Mouse (Mus musculus) liver, embryonic 12.5 days (tissue): Measurements from ENCODE around the gene Uba7. TPM values are rescaled to one million over a fixed set of nuclear protein-coding genes. Genes with fewer than 3 reads are reported as not detected.

Experiments
- ATAC-seq: fragments of 200-750 bp; cut with Nextera tagmentation; 2 replicates; pipeline ENCODE4 v1.8.0; 2017; ENCODE audit warnings: moderate number of reproducible peaks, mild to moderate bottlenecking, moderate library complexity
- H3K27ac ChIP-seq: fragments of 300-500 bp; sonication (generic); 2 replicates; pipeline ENCODE4 v1.5.1; 2016; ENCODE audit warnings: mild to moderate bottlenecking
- H3K27me3 ChIP-seq: fragments of 300-500 bp; sonication (generic); replicated peaks from 2 replicates; pipeline ENCODE4 v1.6.1; 2016; ENCODE audit warnings: mild to moderate bottlenecking, moderate library complexity
- H3K36me3 ChIP-seq: fragments of 300-500 bp; sonication (generic); 2 replicates; pipeline ENCODE4 v1.6.1; 2016; ENCODE audit warnings: mild to moderate bottlenecking, moderate library complexity
- H3K4me1 ChIP-seq: fragments of 300-500 bp; sonication (generic); 2 replicates; pipeline ENCODE4 v1.6.1; 2016
- H3K4me2 ChIP-seq: fragments of 300-500 bp; sonication (generic); 2 replicates; pipeline ENCODE4 v1.6.1; 2016; ENCODE audit warnings: mild to moderate bottlenecking, moderate library complexity
- H3K4me3 ChIP-seq: fragments of 300-500 bp; sonication (generic); 2 replicates; pipeline ENCODE4 v1.5.1; 2016; ENCODE audit warnings: mild to moderate bottlenecking, moderate library complexity
- H3K9ac ChIP-seq: fragments of 300-500 bp; sonication (generic); 2 replicates; pipeline ENCODE4 v1.6.1; 2016; ENCODE audit warnings: mild to moderate bottlenecking, moderate library complexity
- H3K9me3 ChIP-seq: fragments of 300-500 bp; sonication (generic); replicated peaks from 2 replicates; pipeline ENCODE4 v1.6.1; 2016; ENCODE audit warnings: mild to moderate bottlenecking, moderate library complexity
- WGBS: fragments of 180-500 bp; shearing (Covaris S2); methylation state at CpG from one replicate; pipeline ENCODE4 v1.1.7; 2016; ENCODE audit not compliant: insufficient replicate concordance; 5-methylcytosine and 5-hydroxymethylcytosine counted together
- polyA plus RNA-seq: library from polyadenylated mRNA; unstranded; fragments of >200 nt; fragmentation: Nextera tagmentation; extraction: Ambion mirVana; gene quantifications from 2 replicates; pipeline ENCODE4 v1.2.1, GENCODE M21; 2016

Uba7 gene
- polyA plus RNA-seq, 1 experiment from 2014 or later = 63.1 TPM

DNA sequence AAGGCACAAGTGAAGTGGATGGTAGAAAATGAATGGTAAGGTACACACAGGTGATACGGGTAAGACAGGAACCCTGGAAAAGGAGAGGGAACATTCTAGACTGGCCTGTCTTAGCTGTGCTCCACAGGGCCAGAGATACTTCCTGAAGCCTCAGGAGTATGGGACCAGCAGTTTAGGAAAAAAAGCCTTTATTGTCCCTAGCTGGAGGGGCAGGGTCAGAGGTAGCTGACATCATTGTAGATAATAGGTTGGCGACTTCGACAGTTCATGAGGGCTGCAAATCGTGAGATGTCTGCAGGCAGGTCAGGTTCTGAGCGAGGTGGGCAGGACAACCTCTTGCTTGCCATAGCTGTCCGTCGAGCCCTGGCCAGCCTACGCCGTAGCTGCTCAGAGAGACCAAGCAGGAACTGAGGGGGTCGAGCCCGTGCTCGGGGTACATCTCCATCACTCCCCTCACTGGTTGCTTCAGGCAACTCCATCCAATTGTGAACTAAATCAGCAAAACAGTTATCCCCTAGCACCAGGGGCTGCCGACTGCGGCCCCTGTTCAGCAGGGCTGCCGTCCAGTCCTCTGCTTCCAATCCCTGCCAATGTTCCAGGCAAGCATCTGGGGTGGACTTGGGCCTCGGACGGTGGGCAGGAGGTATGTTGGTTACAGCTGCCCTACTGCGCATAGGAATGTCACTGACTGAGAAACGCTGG, 8.9 kb downstream of the Uba7 start:
- Histone ChIP-seq H3K27ac (peak overlapping the region; percentile 98), H3K36me3 (peaks cover 58% of the 10 kb centered on the region), H3K4me1 (peaks cover 80% of the 10 kb centered on the region), H3K27me3 (no peaks in the 10 kb centered on the region), H3K9ac (peak overlapping the region; percentile 93), H3K4me3 (peak overlapping the region; percentile 82), H3K4me2 (peak overlapping the region; percentile 86), H3K9me3 (no peaks in the 10 kb centered on the region)
- ATAC-seq = no peak
- WGBS = 25% methylated on average over 19 of the region's 19 CpGs

DNA sequence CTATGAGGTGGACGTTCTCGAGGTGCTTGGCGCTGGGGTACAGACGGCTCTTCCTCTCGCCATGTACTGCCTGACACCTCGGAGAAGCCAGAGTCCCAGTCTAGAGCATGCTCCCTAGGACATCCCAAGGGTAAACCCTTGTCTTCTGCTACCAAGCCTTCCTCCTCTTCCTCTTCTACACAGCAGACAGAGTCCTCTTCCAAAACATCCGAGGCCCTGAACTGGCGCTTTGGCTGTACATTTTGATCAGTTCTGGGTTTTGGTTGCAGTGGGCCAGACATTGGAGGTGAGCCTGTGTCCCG, 9.4 kb downstream of the Uba7 start:
- Histone ChIP-seq H3K27ac (peak overlapping the region; percentile 98), H3K4me3 (peak overlapping the region; percentile 82), H3K4me1 (peaks cover 78% of the 10 kb centered on the region), H3K9me3 (no peaks in the 10 kb centered on the region), H3K36me3 (peaks cover 53% of the 10 kb centered on the region), H3K4me2 (peak overlapping the region; percentile 86), H3K9ac (peak overlapping the region; percentile 93), H3K27me3 (no peaks in the 10 kb centered on the region)
- 17% methylated on average over 9 of the region's 9 CpGs for WGBS
- no peak for ATAC-seq

DNA sequence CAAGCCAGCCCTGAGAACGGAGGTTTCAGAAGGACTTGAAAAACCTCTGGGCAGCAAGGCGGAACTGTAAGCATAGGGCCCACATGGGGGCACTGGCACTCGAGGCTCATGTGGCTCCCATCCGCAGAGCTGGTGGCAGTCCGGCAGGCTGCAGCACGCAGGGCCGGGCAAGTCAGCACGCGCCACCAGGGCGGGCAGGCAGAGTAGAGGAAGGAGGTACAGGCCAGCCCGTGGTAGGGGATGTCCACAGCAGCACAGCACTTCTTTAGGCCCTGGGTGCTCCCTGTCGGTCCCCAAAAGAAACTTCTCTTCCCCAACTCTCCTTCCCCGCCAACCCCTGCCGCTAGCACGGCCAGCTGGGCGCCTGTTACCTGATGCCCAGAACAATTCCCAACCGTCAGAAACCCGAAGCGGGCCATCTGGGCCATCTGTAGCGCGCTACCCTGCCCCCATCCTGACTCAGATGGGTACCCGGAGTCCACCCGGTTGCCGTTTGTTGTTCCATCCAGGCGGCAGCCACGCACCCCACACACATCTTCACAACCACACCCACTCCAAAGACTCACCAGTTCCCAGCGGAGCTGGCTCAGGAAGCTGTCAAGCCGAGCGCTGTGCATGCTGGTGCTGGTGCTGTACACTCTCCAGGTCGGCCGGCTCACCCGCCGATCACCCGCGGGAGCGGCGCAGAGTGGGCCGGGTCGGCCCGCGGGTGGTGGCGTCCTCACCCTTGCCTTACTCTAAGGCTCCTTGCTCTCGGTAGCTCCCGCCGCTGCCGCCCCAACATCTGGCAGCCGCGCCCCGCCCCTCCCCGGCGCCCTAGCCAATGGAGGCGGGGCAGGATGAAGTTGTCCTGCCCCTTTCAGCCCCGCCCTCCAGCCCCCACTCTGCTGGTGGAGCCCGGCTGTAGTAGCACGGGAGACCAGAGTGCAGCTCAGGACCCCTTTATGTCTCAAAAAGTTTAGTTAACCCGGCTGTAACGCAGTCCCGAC, 10.1 kb downstream of the Uba7 start, which contains the start of gene Inka1:
Gene Inka1 (minus strand): TSS at position 749 of the 989 bp plus-strand sequence.
- H3K4me3 ChIP-seq = peak within 1 kb of the TSS; percentile 82
- H3K27me3 ChIP-seq = no peaks in the 10 kb centered on the region
- peak within 1 kb of the TSS; percentile 86 for H3K4me2 ChIP-seq
- peak within 1 kb of the TSS; percentile 98 for H3K27ac ChIP-seq
- under 1% methylated on average over 58 of the region's 58 CpGs for whole genome bisulfite sequencing
- H3K9me3 ChIP-seq = no peaks in the 10 kb centered on the region
- peak; percentile 75 for ATAC-seq
- H3K4me1 ChIP-seq = peaks cover 78% of the 10 kb centered on the region
- H3K36me3 ChIP-seq = peaks cover 45% of the 10 kb centered on the region
- H3K9ac ChIP-seq = peak within 1 kb of the TSS; percentile 93

DNA sequence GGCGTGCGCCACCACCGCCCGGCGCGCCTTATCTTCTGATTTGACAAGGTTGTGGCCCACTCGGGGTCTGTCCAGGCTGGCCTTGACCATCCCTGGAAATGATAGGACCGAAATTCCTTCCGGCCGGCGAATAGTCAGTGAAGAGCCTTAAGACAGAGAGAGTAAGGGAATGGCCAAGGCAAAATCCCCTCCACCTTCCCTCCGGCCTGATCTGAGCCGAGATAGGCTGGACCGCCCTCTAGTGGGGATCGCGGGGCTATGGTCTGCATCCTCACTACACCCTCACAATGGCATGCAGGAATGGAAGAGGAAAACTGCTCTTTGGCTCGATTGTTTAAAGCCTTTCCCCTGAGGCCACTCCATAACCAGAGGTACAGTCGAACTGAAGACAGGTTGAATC, 11.1 kb downstream of the Uba7 start:
- no peaks in the 10 kb centered on the region for H3K9me3 ChIP-seq
- no peaks in the 10 kb centered on the region for H3K27me3 ChIP-seq
- H3K36me3 ChIP-seq = peaks cover 36% of the 10 kb centered on the region
- peak overlapping the region; percentile 86 for H3K4me2 ChIP-seq
- H3K4me3 ChIP-seq = peak overlapping the region; percentile 82
- H3K4me1 ChIP-seq = peaks cover 68% of the 10 kb centered on the region
- 1% methylated on average over 18 of the region's 18 CpGs for WGBS
- peak overlapping the region; percentile 93 for H3K9ac ChIP-seq
- H3K27ac ChIP-seq = peak overlapping the region; percentile 98
- ATAC-seq = no peak

DNA sequence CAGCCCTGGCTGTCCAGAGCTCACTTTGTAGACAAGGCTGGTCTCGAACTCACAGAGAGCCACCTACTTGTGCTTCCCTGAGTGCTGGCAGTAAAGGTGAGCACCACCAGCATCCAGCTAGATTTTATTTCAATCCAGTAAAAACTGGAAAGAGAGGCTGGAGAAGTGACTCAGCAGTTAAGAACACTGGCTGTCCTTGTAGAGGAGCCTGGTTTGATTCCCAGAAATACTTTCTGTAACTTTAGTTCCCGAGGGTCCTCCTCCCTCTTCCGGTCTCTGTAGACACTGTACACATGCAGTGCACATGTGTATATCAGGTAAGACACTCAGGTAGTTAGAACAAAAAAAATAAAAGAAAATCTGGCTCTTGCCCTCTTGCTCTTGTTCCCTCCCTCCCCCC, 12.6 kb downstream of the Uba7 start:
- H3K27ac ChIP-seq = no peak overlapping the region
- no peak overlapping the region for H3K9ac ChIP-seq
- no peak overlapping the region for H3K4me3 ChIP-seq
- H3K27me3 ChIP-seq = no peaks in the 10 kb centered on the region
- H3K36me3 ChIP-seq = peaks cover 20% of the 10 kb centered on the region
- H3K4me1 ChIP-seq = peaks cover 52% of the 10 kb centered on the region
- no peaks in the 10 kb centered on the region for H3K9me3 ChIP-seq
- no peak for ATAC-seq
- 59% methylated on average over 3 of the region's 3 CpGs for WGBS
- H3K4me2 ChIP-seq = no peak overlapping the region

DNA sequence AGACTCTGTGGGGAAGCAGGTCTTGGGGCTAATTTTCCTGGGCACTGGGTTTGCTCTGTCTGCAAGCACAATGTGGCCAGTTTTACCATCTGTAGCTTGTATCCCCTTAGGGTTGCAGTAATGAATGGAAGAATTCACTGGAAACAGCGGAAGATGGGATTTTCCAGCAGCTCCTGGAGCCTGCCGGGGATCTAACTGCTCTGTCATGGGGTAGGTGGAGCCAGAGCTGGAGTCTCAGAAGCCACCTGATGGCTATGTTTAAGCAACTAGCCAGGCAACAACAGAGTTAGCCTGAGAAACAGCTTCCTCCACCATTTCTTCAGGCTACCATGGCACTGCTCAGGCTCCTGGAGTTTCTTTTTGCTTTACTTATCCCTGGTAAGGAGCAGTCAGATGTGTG, 16.9 kb downstream of the Uba7 start, which contains the start of gene Cdhr4:
Gene Cdhr4 (plus strand): TSS at position 301 of the 400 bp plus-strand sequence.
- Histone ChIP-seq H3K27ac (no peak within 1 kb of the TSS), H3K4me2 (no peak within 1 kb of the TSS), H3K4me1 (peaks cover 22% of the 10 kb centered on the region), H3K36me3 (no peaks in the 10 kb centered on the region), H3K9me3 (no peaks in the 10 kb centered on the region), H3K27me3 (no peaks in the 10 kb centered on the region), H3K9ac (no peak within 1 kb of the TSS), H3K4me3 (no peak within 1 kb of the TSS)
- WGBS = 68% methylated on average over 2 of the region's 2 CpGs
- ATAC-seq = no peak

DNA sequence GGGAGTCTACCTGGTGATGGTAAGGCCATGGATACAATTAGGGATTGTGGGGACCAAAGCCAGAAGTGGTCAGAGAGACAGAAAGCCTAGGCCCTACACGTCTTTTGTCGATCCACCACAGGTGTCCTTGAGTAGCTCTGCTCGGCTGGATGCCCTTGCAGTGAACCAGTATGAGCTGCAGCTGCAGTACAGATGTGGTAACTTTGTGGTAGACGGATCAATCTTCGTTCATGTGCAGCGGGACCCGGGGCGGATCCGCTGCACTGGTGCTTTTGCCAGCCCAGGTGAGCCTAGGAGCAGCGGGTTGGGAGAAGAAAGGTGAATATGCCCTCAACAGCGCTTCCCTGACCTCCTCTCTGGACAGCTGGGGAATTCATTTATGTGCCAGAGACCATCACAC, 17.7 kb downstream of the Uba7 start:
- no peak overlapping the region for H3K9ac ChIP-seq
- no peaks in the 10 kb centered on the region for H3K27me3 ChIP-seq
- H3K4me3 ChIP-seq = no peak overlapping the region
- no peak overlapping the region for H3K4me2 ChIP-seq
- peaks cover 15% of the 10 kb centered on the region for H3K4me1 ChIP-seq
- WGBS = 83% methylated on average over 11 of the region's 11 CpGs
- no peak overlapping the region for H3K27ac ChIP-seq
- H3K9me3 ChIP-seq = no peaks in the 10 kb centered on the region
- no peaks in the 10 kb centered on the region for H3K36me3 ChIP-seq
- no peak for ATAC-seq

DNA sequence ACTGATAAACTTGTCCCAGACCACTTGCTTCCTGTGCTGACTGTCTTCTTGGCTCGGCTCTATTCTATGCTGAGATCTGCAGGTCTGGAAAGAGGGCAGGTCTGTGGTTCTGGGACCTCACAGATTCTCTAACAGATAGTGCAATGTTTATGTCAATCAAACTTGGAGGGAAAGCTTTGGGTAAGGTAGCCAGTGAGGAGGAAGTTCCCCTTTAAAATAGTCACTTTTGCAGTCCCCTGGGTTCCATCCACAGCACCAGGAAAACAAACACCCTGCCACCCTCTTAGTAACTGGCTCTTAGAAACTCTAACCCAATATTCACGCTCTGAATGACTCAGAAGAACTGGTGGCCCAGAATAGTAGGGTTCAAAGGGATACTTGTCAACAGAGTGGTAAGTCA, 19.2 kb downstream of the Uba7 start:
- no peaks in the 10 kb centered on the region for H3K36me3 ChIP-seq
- WGBS = 20% methylated on average over 2 of the region's 2 CpGs
- peaks cover 10% of the 10 kb centered on the region for H3K4me1 ChIP-seq
- no peaks in the 10 kb centered on the region for H3K9me3 ChIP-seq
- no peak for ATAC-seq
- no peaks in the 10 kb centered on the region for H3K27me3 ChIP-seq
- H3K27ac ChIP-seq = no peak overlapping the region
- no peak overlapping the region for H3K4me3 ChIP-seq
- no peak overlapping the region for H3K9ac ChIP-seq
- H3K4me2 ChIP-seq = no peak overlapping the region

DNA sequence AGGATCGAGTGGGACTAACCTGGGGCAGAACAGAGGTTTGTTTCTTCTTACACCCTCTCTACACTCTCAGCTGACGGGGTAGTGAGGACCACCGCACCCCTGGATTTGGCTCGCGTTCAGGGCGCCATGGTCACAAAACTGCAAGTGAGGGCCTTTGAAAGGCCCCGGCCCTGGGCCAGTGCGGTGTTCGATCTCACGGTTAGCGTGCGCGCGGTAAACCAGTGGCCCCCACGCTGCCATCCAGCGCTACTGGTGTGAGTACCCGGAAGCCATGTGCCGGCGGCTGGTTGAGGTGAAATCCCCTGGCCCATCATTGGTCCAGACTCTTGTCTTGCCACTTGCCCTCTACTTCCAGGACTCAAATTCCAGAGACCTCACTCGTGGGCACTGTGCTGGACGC, 20.2 kb downstream of the Uba7 start:
- no peak overlapping the region for H3K9ac ChIP-seq
- H3K9me3 ChIP-seq = no peaks in the 10 kb centered on the region
- 92% methylated on average over 21 of the region's 21 CpGs for WGBS
- H3K27ac ChIP-seq = no peak overlapping the region
- H3K4me2 ChIP-seq = no peak overlapping the region
- H3K27me3 ChIP-seq = no peaks in the 10 kb centered on the region
- H3K4me3 ChIP-seq = no peak overlapping the region
- no peaks in the 10 kb centered on the region for H3K4me1 ChIP-seq
- ATAC-seq = no peak
- H3K36me3 ChIP-seq = no peaks in the 10 kb centered on the region

DNA sequence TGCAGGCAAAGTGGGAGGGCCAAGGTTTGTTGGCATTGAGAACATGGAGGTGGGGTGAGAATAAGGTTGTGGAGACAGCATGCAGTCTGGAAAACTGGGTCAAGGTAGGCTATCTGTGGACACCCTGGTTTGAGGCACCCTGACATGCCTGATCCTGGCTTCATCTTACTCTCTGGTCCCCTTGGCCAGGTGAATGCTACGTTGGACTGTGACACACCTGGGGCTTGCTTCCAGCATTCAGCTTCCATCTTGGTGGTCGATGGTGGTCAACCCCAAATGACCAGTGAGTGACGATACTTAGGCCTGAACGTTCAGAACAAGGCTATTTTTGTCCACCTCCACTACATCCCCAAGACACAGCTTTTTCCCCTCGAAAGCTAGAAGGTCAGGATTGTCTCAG, 20.7 kb downstream of the Uba7 start, which contains the start of gene Gm20662:
Gene Gm20662 (plus strand): TSS at position 301 of the 400 bp plus-strand sequence.
- no peaks in the 10 kb centered on the region for H3K27me3 ChIP-seq
- no peak within 1 kb of the TSS for H3K4me3 ChIP-seq
- 81% methylated on average over 5 of the region's 5 CpGs for WGBS
- no peaks in the 10 kb centered on the region for H3K36me3 ChIP-seq
- 0 out of 2 replicates have a peak, but pooled peaks cover 1% of the 10 kb centered on the region for H3K4me1 ChIP-seq
- H3K27ac ChIP-seq = no peak within 1 kb of the TSS
- no peaks in the 10 kb centered on the region for H3K9me3 ChIP-seq
- no peak for ATAC-seq
- no peak within 1 kb of the TSS; the same call in 1 of the 2 replicates for H3K9ac ChIP-seq
- H3K4me2 ChIP-seq = no peak within 1 kb of the TSS

DNA sequence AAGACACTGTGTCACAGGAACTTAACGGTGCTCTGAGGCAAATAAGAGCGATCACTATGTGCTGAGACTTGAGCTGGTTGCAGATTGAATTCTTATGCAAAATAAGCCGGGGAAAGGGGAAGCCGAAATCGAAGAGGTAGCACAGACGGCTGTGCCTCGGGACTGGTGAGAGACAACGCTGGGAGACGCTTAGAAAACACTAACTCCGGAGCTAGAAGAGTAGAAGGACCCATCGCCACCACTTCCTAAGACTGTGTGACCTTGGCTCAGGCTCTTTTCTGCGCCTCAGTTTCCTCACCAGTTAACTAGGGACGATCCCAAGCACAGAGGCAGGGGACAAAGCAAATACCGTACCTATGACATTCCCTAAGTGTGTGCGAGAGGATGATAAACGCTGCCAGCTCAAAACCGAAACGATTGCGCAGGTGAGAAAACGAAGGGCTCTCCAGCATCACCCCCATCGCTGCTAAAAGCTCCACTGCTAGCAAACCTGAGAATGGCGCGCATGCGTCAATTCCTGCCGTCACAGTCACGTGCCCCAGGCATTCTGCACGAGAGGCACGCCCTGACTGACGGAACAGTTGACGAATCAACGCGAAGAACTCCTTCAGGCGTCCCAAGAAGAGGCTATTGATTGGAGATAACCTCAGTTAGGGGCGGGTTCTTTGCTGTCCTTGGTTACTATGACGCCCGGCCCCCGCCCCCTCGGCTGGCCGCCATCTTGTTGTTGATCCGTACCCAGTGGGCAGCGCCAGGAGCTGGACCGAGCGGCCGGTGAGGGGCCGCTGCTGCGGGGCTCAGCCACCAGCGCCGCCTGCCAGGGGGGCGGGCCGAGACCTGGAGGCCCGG, 26.8 kb downstream of the Uba7 start, which contains the start of gene Ip6k1:
Gene Ip6k1 (plus strand): TSS at position 580 of the 849 bp plus-strand sequence.
- Histone ChIP-seq H3K4me2 (peak within 1 kb of the TSS; percentile 85), H3K9me3 (no peaks in the 10 kb centered on the region), H3K36me3 (peaks cover 9% of the 10 kb centered on the region), H3K27ac (peak within 1 kb of the TSS; percentile 95), H3K4me1 (peaks cover 45% of the 10 kb centered on the region), H3K9ac (peak within 1 kb of the TSS; percentile 98), H3K4me3 (peak within 1 kb of the TSS; percentile 90), H3K27me3 (no peaks in the 10 kb centered on the region)
- peak; percentile 97 for ATAC-seq
- under 1% methylated on average over 51 of the region's 51 CpGs for WGBS
